Mouse (Mus musculus) kidney, embryonic 16.5 days (tissue): ENCODE data around the gene 1190002N15Rik. TPM values are rescaled to one million over a fixed set of nuclear protein-coding genes. Genes with fewer than 3 reads are reported as not detected.

ENCODE experiments used
- ATAC-seq: fragments of 200-750 bp; cut with Nextera tagmentation; 2 replicates; pipeline ENCODE4 v1.8.0; 2017; ENCODE audit warnings: moderate TSS enrichment; ENCODE audit not compliant: low FRiP score, low TSS enrichment
- H3K27ac ChIP-seq: fragments of 300-500 bp; sonication (generic); 2 replicates; pipeline ENCODE4 v1.5.1; 2014; ENCODE audit warnings: low read length
- H3K27me3 ChIP-seq: fragments of 300-500 bp; sonication (generic); 2 replicates; pipeline ENCODE4 v1.6.1; 2014; ENCODE audit warnings: low read length, control low read depth, mixed read lengths; ENCODE audit not compliant: insufficient read depth
- H3K36me3 ChIP-seq: fragments of 300-500 bp; sonication (generic); 2 replicates; pipeline ENCODE4 v1.6.1; 2014; ENCODE audit warnings: low read length, control low read depth, mixed read lengths; ENCODE audit not compliant: insufficient read depth
- H3K4me1 ChIP-seq: fragments of 300-500 bp; sonication (generic); 2 replicates; pipeline ENCODE4 v1.6.1; 2014; ENCODE audit warnings: low read length, control low read depth, mixed read lengths; ENCODE audit not compliant: insufficient read depth
- H3K4me2 ChIP-seq: fragments of 300-500 bp; sonication (generic); replicated peaks from 2 replicates; pipeline ENCODE4 v1.6.1; 2014; ENCODE audit warnings: low read depth, low read length
- H3K4me3 ChIP-seq: fragments of 300-500 bp; sonication (generic); 2 replicates; pipeline ENCODE4 v1.5.1; 2014; ENCODE audit warnings: mild to moderate bottlenecking, low read length
- H3K9ac ChIP-seq: fragments of 300-500 bp; sonication (generic); replicated peaks from 2 replicates; pipeline ENCODE4 v1.6.1; 2014; ENCODE audit warnings: low read length
- H3K9me3 ChIP-seq: fragments of 300-500 bp; sonication (generic); 2 replicates; pipeline ENCODE4 v1.6.1; 2016; ENCODE audit warnings: low read length, control low read depth
- WGBS: fragments of 180-500 bp; shearing (Covaris S2); extraction: QIAGEN DNeasy Blood & Tissue Kit; methylation state at CpG from one replicate; pipeline ENCODE4 v1.1.7; 2014; 5-methylcytosine and 5-hydroxymethylcytosine counted together
- polyA plus RNA-seq: library from polyadenylated mRNA; unstranded; fragments of >200 nt; fragmentation: Nextera tagmentation; extraction: Ambion mirVana; gene quantifications from 2 replicates; pipeline ENCODE4 v1.2.1, GENCODE M21; 2015

The 1190002N15Rik gene
- polyA plus RNA-seq, 1 experiment from 2014 or later, result 5.2 TPM

DNA sequence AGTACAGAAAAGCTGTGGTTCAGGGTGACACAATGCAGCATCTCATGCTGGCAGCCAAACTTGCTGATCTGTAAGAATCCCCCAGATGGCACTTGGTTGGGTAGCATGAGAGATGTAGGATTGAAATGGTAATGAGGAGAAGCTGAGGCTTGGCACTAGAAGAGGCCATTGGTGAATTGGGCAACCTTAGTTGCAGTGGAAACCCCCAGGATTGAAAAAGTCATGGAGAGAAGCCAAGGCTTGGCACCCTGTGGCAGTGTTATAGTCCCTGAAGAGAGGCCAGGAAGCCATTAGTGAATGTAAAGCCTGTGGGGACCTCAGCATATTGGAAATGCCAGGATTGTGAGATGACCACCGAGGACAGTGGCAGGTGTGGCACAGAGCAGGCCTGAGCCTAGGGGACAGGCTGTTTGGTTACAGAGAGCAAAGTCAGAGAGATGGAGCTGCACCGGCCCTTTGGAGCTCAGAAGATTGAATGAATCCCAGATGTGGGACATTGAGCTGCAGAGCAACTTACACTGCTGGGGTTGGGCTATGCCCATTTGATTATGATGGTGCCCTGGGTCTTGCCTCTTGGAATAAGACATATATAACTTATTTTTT is 12.7 kb upstream of the 1190002N15Rik start:
- Histone ChIP-seq H3K9me3 (no peaks in the 10 kb centered on the region), H3K4me2 (no peak overlapping the region), H3K27ac (no peak overlapping the region), H3K4me3 (no peak overlapping the region), H3K4me1 (no peaks in the 10 kb centered on the region), H3K9ac (no peak overlapping the region), H3K27me3 (no peaks in the 10 kb centered on the region), H3K36me3 (no peaks in the 10 kb centered on the region)
- WGBS, result 90% methylated on average over 2 of the region's 2 CpGs
- ATAC-seq, result no peak

DNA sequence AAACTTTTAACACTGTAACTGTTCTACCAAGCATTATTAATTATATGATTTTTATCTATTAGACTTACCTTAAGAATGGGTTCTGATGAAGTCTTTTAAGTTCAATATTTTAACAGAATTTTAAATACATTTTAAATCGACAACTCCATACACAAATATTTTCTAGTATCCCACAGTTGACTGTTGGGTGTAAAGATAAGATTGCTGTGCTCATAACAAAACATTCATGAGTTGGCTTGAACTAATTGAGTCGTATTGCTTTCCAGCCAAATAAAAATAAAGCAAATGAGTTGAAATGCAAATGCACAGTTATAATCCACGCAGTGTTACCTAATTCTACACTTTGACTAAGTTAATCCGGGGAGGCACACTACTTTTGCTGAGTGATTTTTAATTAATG is 6.0 kb upstream of the 1190002N15Rik start:
- Histone ChIP-seq H3K36me3 (no peaks in the 10 kb centered on the region), H3K27me3 (no peaks in the 10 kb centered on the region), H3K9me3 (no peaks in the 10 kb centered on the region), H3K9ac (no peak overlapping the region), H3K4me3 (no peak overlapping the region), H3K27ac (no peak overlapping the region), H3K4me1 (peaks cover 10% of the 10 kb centered on the region; the same call in 1 of the 2 replicates), H3K4me2 (no peak overlapping the region)
- no peak for ATAC-seq
- WGBS, result 89% methylated on average over 4 of the region's 4 CpGs

DNA sequence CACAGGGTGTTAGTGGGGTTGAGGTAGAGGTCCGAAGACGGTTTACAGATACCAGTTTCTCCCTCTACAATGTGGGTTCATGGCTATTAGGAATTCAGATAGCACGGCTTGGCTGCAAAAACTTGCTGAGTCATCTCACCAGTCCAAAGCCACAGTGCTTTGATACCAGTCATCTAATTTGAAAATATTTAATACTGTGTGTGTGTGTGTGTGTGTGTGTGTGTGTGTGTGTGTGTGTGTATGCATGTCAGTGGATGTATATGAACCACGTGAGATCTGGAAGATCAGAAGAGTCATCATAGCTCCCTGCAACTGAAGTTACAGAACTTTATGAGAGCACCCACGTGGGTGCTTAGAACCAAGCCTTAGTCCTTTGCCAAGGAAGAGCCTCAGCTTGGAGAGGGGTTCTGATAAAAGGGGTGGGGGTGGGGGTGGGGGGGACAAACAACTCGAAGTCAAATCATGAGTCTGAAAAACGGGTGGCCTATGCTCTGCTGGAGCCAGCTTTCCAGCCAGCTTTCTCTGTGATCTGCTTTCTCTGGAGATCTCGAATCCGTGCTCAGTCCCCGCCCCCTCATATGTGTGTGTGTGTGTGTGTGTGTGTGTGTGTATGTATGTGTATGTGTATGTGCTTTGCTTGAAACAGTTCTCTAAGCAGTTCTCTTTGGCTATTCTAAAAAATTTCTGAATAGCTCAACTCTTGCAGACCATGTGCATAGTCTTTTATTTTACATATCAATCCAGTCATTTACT is 2.6 kb upstream of the 1190002N15Rik start:
- Histone ChIP-seq H3K27ac (no peak overlapping the region), H3K27me3 (no peaks in the 10 kb centered on the region), H3K4me2 (0 out of 2 replicates have a peak overlapping the region, but pooled peaks have one; percentile 12), H3K9me3 (no peaks in the 10 kb centered on the region), H3K4me3 (no peak overlapping the region), H3K9ac (no peak overlapping the region), H3K4me1 (peaks cover 13% of the 10 kb centered on the region; the same call in 1 of the 2 replicates), H3K36me3 (no peaks in the 10 kb centered on the region)
- no peak for ATAC-seq
- 66% methylated on average over 10 of the region's 10 CpGs for WGBS

DNA sequence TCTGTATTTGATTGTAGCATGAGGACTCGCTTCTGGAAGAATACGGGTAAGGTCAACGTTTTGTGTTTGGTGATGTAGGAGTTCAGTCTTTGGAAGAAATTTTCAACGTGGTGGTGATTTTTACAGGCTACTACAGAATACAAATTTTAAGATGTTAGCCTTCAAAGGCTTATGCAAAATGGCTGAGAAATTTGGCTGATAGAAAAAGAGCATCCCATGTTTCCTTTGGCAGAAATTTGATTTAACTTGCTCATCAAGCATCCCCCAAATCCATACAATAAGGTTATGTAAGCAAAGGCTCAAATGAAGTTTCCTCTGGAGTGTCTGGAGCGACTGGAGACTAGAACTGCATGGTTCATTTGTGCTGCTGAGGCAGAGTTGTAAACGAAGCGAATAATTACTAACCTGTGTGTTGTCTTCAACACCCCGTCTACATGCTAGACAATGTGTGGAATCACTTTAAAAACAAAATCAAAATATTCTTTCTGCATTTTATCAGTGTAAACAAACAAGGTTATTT is 1.5 kb upstream of the 1190002N15Rik start:
- Histone ChIP-seq H3K9ac (peak overlapping the region; percentile 83; the same call in 1 of the 2 replicates), H3K27me3 (no peaks in the 10 kb centered on the region), H3K4me1 (peaks cover 15% of the 10 kb centered on the region), H3K36me3 (no peaks in the 10 kb centered on the region), H3K9me3 (no peaks in the 10 kb centered on the region), H3K4me2 (peak overlapping the region; percentile 67), H3K4me3 (peak overlapping the region; percentile 78), H3K27ac (peak overlapping the region; percentile 98)
- 26% methylated on average over 8 of the region's 8 CpGs for WGBS
- no peak for ATAC-seq

DNA sequence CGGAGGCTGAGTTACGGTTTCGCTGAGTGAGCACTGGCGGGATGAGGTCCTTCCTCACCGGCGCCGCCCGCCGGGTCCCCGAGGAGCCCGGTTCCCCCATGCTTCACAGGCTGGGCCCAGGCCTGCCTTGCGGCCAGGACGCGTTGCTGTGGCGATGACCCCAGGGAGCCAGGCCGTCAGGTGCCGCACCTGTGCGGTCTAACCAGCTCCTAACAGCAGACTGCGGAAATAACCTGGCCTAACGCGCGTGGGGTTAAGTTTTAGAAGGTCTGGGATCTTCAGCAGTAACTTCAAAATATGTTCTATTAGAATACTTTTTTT is 902 bp upstream of the 1190002N15Rik start:
- peak; percentile 57; the same call in 1 of the 2 replicates for ATAC-seq
- Histone ChIP-seq H3K9ac (peak overlapping the region; percentile 83), H3K27ac (peak overlapping the region; percentile 98), H3K9me3 (no peaks in the 10 kb centered on the region), H3K4me3 (peak overlapping the region; percentile 78), H3K4me1 (peaks cover 21% of the 10 kb centered on the region), H3K27me3 (no peaks in the 10 kb centered on the region), H3K4me2 (peak overlapping the region; percentile 67), H3K36me3 (no peaks in the 10 kb centered on the region)
- under 1% methylated on average over 22 of the region's 22 CpGs for WGBS

DNA sequence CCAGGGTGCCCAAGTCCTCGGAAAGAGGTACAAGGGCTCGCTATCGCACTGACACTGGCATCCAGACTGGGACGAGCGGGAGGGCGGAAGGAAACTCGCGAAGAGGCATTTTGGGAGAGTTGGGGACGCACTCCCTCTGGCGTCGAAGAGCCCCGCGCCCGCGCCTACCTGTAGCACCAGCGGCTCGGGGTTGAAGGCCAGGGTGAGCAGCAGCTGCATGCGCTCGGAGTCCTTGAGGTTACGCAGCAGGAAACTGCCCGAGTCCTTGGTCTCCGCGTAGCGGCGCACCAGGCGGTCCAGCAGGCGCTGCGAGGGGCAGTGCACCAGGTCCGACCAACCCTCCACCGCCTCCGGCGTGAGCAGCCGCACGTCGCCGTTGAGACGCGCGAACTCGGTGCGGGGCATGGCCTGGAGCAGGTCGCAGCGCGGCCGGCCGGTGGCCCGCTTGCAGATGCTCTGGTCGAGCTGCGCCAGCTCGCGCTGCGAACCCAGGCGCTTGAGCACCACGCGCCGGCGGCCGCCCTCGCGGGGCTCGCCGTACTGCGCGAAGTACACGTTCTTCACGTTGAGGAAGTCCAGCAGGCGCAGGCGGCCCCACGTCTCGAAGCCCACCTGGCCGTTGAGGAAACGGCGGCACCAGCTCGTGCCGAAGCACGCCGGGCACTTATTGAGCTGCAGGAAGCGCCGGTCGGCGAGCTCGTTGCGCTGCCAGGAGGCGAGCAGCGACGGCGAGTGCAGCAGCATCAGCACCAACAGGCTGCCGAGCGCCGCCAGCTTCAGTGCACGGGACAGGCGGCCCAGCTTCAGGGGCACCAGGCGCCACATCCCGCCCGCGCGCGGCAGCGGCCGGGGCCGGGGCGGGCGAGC is 597 bp downstream of the 1190002N15Rik start:
- no peaks in the 10 kb centered on the region for H3K9me3 ChIP-seq
- under 1% methylated on average over 78 of the region's 103 CpGs for WGBS
- H3K4me1 ChIP-seq, result peaks cover 24% of the 10 kb centered on the region
- no peaks in the 10 kb centered on the region for H3K27me3 ChIP-seq
- H3K9ac ChIP-seq, result peak overlapping the region; percentile 83
- peak overlapping the region; percentile 78 for H3K4me3 ChIP-seq
- H3K27ac ChIP-seq, result peak overlapping the region; percentile 98
- no peaks in the 10 kb centered on the region for H3K36me3 ChIP-seq
- peak overlapping the region; percentile 67 for H3K4me2 ChIP-seq
- peak; percentile 60 for ATAC-seq

DNA sequence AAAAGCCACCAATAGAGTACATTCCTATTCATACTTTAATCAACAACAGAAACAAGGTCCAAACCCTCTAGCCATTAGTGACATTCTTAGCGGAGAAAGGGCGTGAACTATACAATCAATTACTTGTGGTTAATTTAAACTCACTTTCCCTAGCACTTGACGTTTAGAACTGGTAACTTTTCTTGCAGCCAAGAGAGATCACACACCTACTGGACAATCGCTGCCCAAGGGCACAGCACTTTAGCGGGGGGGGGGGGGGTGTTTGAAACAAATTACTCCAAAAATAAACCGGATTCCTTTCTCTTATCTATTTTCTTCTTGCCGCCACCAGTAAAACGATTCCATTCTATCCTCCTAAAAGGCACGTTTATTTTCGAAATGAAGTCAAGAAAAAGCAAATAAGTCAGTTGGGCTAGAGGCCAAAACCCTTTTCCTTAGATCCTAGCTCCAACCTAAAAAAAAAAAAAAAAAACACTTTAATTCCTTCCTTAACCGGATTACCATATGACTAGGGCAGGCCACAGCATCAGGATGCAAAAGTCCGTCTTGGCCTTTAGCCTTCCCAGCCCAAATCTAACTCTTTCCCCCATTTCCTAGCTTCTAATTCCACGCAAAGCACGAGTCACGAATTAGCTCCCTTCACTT is 1.5 kb downstream of the 1190002N15Rik start:
- peak overlapping the region; percentile 83 for H3K9ac ChIP-seq
- peak overlapping the region; percentile 67 for H3K4me2 ChIP-seq
- ATAC-seq, result no peak

DNA sequence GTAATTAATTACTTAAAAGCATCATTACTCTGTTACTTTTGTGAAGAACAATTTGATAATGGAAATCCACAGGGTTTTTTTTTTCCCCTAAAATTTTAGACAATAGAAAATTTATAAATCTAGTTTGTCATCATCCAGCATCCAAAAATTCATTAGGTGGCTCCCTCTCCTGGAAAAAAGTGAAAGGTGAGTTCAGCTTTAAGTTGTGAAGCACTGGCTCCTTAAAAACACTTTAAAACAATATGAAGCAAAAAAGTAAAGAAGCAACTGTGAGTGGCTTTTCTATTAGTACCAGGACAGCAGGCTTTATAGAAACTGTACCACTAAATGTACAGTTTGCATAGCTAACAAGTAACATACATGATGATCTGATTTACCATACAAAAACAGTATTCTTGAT is 3.1 kb downstream of the 1190002N15Rik start:
- Histone ChIP-seq H3K4me2 (peak overlapping the region; percentile 67; the same call in 1 of the 2 replicates), H3K4me3 (peak overlapping the region; percentile 15; the same call in 1 of the 2 replicates), H3K4me1 (peaks cover 21% of the 10 kb centered on the region), H3K9ac (no peak overlapping the region), H3K9me3 (no peaks in the 10 kb centered on the region), H3K27me3 (no peaks in the 10 kb centered on the region), H3K27ac (no peak overlapping the region), H3K36me3 (no peaks in the 10 kb centered on the region)
- no peak for ATAC-seq

More for the DNA sequence above, 1.5 kb downstream of the 1190002N15Rik start:
- Histone ChIP-seq H3K27me3 (no peaks in the 10 kb centered on the region), H3K4me1 (peaks cover 24% of the 10 kb centered on the region), H3K36me3 (no peaks in the 10 kb centered on the region), H3K4me3 (peak overlapping the region; percentile 78), H3K9me3 (no peaks in the 10 kb centered on the region), H3K27ac (peak overlapping the region; percentile 98)
- WGBS, result 1% methylated on average over 15 of the region's 15 CpGs

DNA sequence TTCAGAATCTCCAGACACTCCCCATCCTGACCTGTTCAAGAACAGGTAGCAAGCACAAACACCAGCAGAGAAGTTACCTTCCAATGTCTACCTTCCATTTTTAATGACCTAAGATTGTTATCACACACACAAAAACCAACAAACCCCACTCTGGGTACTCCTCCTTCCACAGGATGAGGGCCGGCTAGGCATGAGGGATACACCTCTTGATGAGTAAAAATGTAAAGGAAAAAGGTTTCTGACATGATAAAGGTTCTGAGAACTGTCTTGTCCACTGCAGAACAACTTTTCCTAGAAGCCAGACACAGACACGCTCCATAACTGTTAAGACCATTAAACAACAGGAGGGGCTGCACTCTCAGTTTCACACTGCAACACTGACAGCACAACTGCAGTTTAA is 3.7 kb downstream of the 1190002N15Rik start:
- Histone ChIP-seq H3K27ac (no peak overlapping the region), H3K4me2 (peak overlapping the region; percentile 41), H3K4me1 (peaks cover 19% of the 10 kb centered on the region), H3K27me3 (no peaks in the 10 kb centered on the region), H3K36me3 (no peaks in the 10 kb centered on the region), H3K4me3 (peak overlapping the region; percentile 9; the same call in 1 of the 2 replicates), H3K9me3 (no peaks in the 10 kb centered on the region), H3K9ac (0 out of 2 replicates have a peak overlapping the region, but pooled peaks have one; percentile 11)
- WGBS, result 63% methylated on average over 2 of the region's 2 CpGs
- ATAC-seq, result no peak
